Comparison of ENCODE assay signal across 10 mouse cellular contexts in genomic region chr19:16557971-16558370, GRCm38 (mm10).
DNase-seq lines count a peak whose midpoint lies in the region; ATAC-seq and TF ChIP-seq lines count a peak whose summit lies in the region.
"Had no signal": no experiment of that assay in that cellular context is flagged by ENCODE, and none has a peak within 500 bp of the region (broad histone marks: within the 10 kb centered on the region; RNA-seq: fewer than 3 reads in every experiment).

No protein-coding gene starts in this region.

- peak; percentile 50 for TF ChIP-seq CTCF in hindbrain, postnatal 0 days (IDR thresholded peaks at IDR 0.05; ENCODE audit: low read depth)
- peak; percentile 69 for TF ChIP-seq CTCF in liver, postnatal 0 days (IDR thresholded peaks at IDR 0.05; ENCODE audit: low read depth)

- H3K9me3 ChIP-seq in hindbrain, postnatal 0 days (ENCODE audit: low read length), result no peaks in the 10 kb centered on the region
- H3K9me3 ChIP-seq in hindbrain, embryonic 10.5 days, result no peaks in the 10 kb centered on the region
- H3K9me3 ChIP-seq in liver, postnatal 0 days (ENCODE audit: low read length), result no peaks in the 10 kb centered on the region
- no peaks in the 10 kb centered on the region for H3K9me3 ChIP-seq in heart, embryonic 12.5 days (replicated peaks)
- H3K9me3 ChIP-seq: midbrain, embryonic 10.5 days had no signal

- no peak overlapping the region for H3K27ac ChIP-seq in hindbrain, postnatal 0 days
- no peak overlapping the region for H3K27ac ChIP-seq in hindbrain, embryonic 10.5 days
- no peak overlapping the region for H3K27ac ChIP-seq in liver, postnatal 0 days (ENCODE audit: low read depth)
- H3K27ac ChIP-seq in heart, embryonic 12.5 days (ENCODE audit: poor library complexity, severe bottlenecking), result no peak overlapping the region
- H3K27ac ChIP-seq: midbrain, embryonic 10.5 days had no signal

- H3K4me1 ChIP-seq in hindbrain, postnatal 0 days (ENCODE audit: insufficient read depth, low read length), result no peaks in the 10 kb centered on the region
- no peaks in the 10 kb centered on the region for H3K4me1 ChIP-seq in hindbrain, embryonic 10.5 days (replicated peaks)
- H3K4me1 ChIP-seq in liver, postnatal 0 days (ENCODE audit: insufficient read depth), result no peaks in the 10 kb centered on the region
- H3K4me1 ChIP-seq in heart, embryonic 12.5 days (replicated peaks), result no peaks in the 10 kb centered on the region
- H3K4me1 ChIP-seq: midbrain, embryonic 10.5 days had no signal

- H3K9ac ChIP-seq in hindbrain, postnatal 0 days (replicated peaks; ENCODE audit: low read length), result no peak overlapping the region
- no peak overlapping the region for H3K9ac ChIP-seq in liver, postnatal 0 days (replicated peaks)
- H3K9ac ChIP-seq in heart, embryonic 12.5 days, result no peak overlapping the region

- H3K27me3 ChIP-seq in hindbrain, postnatal 0 days (ENCODE audit: insufficient read depth, low read length), result no peaks in the 10 kb centered on the region
- no peaks in the 10 kb centered on the region for H3K27me3 ChIP-seq in hindbrain, embryonic 10.5 days (ENCODE audit: insufficient read depth, poor library complexity, severe bottlenecking)
- H3K27me3 ChIP-seq in liver, postnatal 0 days (ENCODE audit: insufficient read depth, low read length), result no peaks in the 10 kb centered on the region
- no peaks in the 10 kb centered on the region for H3K27me3 ChIP-seq in heart, embryonic 12.5 days (replicated peaks)

- TF ChIP-seq EP300 in liver, postnatal 0 days (IDR thresholded peaks at IDR 0.05; ENCODE audit: low read depth), result no peak

- no peak overlapping the region for H3K4me3 ChIP-seq in hindbrain, postnatal 0 days (ENCODE audit: low read length)
- H3K4me3 ChIP-seq in hindbrain, embryonic 10.5 days, result no peak overlapping the region
- H3K4me3 ChIP-seq in liver, postnatal 0 days (ENCODE audit: low read depth, low read length), result no peak overlapping the region
- H3K4me3 ChIP-seq in heart, embryonic 12.5 days, result no peak overlapping the region
- H3K4me3 ChIP-seq: midbrain, embryonic 10.5 days had no signal

- no peak overlapping the region for H3K4me2 ChIP-seq in hindbrain, postnatal 0 days (ENCODE audit: low read depth, low read length)
- no peak overlapping the region for H3K4me2 ChIP-seq in liver, postnatal 0 days (ENCODE audit: low read depth, low read length)
- H3K4me2 ChIP-seq in heart, embryonic 12.5 days, result no peak overlapping the region

- DNase-seq in hindbrain, postnatal 0 days (ENCODE audit: low spot score), result no peak
- DNase-seq in hindbrain, embryonic 10.5 days (ENCODE audit: low spot score), result no peak
- DNase-seq in CD4-positive, CD25-positive, alpha-beta regulatory T cell, adult 2 months (ENCODE audit: low read depth, low spot score), result peak; percentile 53
- DNase-seq in brain, adult 2 months (ENCODE audit: low read depth, low spot score), result peak; percentile 16
- DNase-seq in liver, postnatal 0 days, result no peak
- no peak for DNase-seq in right cerebral cortex, postnatal 25 days
- no peak for DNase-seq in left cerebral cortex, postnatal 14 days (ENCODE audit: low spot score in 2 of 2)
- DNase-seq: cerebellum, adult 11 months had no signal

- H3K36me3 ChIP-seq in hindbrain, postnatal 0 days (ENCODE audit: insufficient read depth, low read length), result no peaks in the 10 kb centered on the region
- no peaks in the 10 kb centered on the region for H3K36me3 ChIP-seq in hindbrain, embryonic 10.5 days
- no peaks in the 10 kb centered on the region for H3K36me3 ChIP-seq in liver, postnatal 0 days (replicated peaks; ENCODE audit: insufficient read depth, low read length)
- H3K36me3 ChIP-seq in heart, embryonic 12.5 days, result no peaks in the 10 kb centered on the region
- H3K36me3 ChIP-seq: midbrain, embryonic 10.5 days had no signal

- ATAC-seq in hindbrain, postnatal 0 days, result no peak
- ATAC-seq in liver, postnatal 0 days, result no peak
- ATAC-seq in heart, embryonic 12.5 days (ENCODE audit: insufficient number of reproducible peaks, low FRiP score), result no peak

- WGBS in hindbrain, postnatal 0 days, result 75% methylated on average over 5 of the region's 5 CpGs
- 72% methylated on average over 5 of the region's 5 CpGs for WGBS in hindbrain, embryonic 10.5 days
- WGBS in liver, postnatal 0 days (ENCODE audit: insufficient replicate concordance), result 78% methylated on average over 5 of the region's 5 CpGs
- WGBS in heart, embryonic 12.5 days, result 68% methylated on average over 5 of the region's 5 CpGs

- intact Hi-C loops in left cerebral cortex, postnatal 14 days (cut with DNase I), result no loop called here

Comparison
In these comparisons a context has a peak if more than half of its experiments do, and no peak if none do; other contexts are left out.
1. DNase-seq: peak in CD4-positive, CD25-positive, alpha-beta regulatory T cell, adult 2 months (single experiment) and brain, adult 2 months (single experiment); none in hindbrain, postnatal 0 days (single experiment), hindbrain, embryonic 10.5 days (single experiment), liver, postnatal 0 days (single experiment), right cerebral cortex, postnatal 25 days (single experiment) and left cerebral cortex, postnatal 14 days (0 of 2).